Mouse (Mus musculus): Measurements from ENCODE around the gene Cel. TPM values are rescaled to one million over a fixed set of nuclear protein-coding genes. Genes with fewer than 3 reads are reported as not detected.

Gene Cel
- total RNA-seq, 2 experiments from 2014 or later: not detected

DNA sequence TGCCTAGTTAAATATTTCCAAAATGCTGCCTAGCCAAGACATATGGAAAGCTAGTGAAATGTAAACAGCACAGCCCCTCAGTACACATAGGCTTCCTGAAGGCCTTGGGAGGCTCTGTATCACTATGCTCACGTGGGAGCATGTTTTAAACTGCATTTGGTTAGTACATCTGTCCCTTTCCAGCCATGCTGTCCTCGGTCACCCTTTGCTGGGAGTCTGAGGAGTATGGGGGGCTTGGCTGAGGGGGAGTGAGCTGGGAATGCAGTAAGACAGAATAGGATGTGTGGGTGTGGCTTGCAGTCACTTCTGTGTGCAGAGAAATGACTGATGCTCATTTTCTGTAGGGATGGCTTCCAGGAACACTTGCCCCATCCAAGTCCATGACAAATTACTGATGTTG is 22.5 kb upstream of the Cel start:
- intact Hi-C loops (cut with DNase I): loop anchor here (1.0 kb wide), 1 partner anchor 71 kb away; no protein-coding TSS in a partner anchor
- DNase-seq: no peak

DNA sequence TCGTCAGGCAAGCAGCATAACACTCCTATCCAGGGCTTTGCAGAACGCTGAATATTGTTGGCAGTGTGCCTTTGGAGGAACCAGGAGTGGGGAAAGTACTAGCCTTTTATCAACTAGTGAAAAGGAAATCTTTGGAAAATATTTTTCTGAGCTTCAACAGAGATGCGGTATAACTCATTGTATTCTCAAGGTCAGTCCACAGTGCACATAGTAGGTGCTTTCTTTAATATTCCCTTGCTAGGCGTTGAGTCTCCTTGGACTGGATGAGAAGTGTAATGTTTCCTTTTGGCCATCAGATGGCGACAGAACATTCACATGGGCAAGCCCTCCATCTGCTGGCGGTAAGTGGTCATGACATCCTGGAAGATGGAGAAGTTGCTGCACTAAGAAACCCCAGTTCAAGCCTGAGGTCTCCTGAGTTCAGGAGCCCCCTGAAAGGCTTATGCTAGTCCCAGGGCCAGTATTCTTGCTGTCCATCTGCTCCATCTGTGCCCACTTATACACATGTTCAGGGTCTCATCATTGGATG is 21.9 kb upstream of the Cel start:
- intact Hi-C loops (cut with DNase I): loop anchor here (1.0 kb wide), 1 partner anchor 71 kb away; no protein-coding TSS in a partner anchor

DNA sequence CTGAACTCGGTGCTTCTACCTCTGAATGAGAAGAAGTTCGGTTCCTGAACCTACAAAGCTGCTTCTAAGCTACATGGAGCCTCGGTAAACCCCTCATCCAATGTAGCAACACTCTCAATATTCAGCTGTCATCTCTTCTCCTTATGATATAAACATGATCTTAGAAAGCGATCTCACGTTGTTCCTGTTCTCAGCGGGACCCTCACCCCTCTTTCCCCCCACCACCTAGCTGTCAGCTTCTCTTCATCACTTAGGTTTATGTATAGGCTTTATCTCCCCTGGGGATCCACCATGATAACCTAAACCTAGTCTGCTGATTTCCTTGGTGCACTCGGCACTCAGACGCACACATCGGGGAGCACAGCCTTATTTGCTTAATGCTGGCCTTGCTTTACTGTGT is 20.4 kb upstream of the Cel start, which contains the start of gene Gtf3c5:
Gtf3c5 (minus strand) TSS at position 101 of the 400 bp plus-strand sequence.
- intact Hi-C loops (cut with DNase I): no loop called here
- no peak for DNase-seq

More for the DNA sequence above, 21.9 kb upstream of the Cel start:
- peak; percentile 83 to 87 for DNase-seq

DNA sequence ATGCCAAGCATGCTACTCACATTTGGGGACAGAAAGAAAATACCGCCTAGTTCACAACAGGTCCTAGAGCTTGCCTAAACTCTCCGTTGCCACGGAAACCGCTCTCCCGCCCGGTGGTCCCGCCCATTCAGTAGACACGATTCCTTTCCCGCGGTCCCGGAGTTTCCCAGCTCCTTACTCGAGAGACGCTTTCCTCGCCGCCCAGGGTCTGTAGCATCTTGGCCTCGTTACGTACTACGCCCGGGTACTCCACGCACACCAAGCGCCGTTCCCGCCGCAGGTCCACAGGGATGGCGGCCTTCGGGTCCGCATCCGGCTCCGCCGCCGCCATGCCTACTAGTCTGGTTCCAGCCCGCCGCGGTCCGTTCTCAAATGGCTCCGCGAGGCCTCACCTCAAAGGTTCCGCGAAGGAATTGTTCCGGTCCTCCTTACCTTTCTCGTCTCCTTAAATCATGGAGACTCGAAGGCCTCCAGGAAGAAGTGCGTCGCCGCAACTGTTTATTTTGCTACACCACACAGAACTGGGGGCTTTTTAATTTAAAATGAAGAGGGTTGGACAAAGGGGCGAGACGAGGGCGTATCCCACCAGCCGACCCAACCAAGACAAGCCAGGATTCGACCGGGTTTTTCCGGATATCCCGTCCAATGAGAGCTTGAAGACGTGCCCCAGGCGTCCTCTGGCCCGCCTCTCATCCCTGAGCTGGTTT is 19.6 kb upstream of the Cel start:
- peak; percentile 93 to 95 for DNase-seq
- intact Hi-C loops (cut with DNase I): no loop called here

DNA sequence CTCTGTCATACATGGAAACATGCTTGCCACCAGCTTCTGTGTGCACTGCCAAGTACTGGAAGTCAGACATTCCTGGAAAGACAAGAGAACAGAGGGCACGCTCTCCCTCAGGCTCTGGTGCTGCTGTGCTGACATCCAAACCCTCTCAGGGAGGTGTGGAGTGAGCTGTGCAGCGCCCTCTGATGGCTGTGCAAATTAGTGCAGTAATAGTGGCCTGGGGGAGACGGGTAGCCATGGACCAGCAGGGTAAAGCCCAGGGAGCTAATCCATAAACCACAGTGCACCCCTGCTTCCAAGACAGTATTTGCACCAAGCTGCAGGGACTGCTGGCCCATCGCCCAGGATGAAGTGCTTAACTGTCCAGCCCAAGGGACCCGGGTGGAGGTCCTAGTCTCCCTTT is 14.8 kb upstream of the Cel start:
- intact Hi-C loops (cut with DNase I): no loop called here
- DNase-seq: peak in 1 of 2 experiments; percentile 47

DNA sequence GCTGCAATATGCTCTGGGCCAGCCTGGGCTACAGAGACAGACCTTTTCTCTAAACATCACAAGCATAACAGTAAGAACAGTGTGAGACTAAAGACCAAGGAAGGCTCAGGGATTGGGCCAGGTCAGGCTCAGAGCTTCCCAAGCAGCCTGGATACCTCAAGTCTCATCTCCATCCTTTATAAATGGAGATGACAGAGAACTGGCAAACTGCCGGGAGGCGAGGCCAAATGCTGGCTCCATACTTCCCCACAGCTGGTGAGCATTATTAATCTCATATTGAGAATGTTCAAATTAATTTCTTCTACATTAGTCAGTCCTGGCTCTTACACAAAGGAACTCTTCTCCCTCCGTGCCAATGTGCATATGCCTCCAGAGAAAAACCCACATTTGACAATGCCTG is 13.6 kb upstream of the Cel start:
- DNase-seq: peak; percentile 48 to 51
- intact Hi-C loops (cut with DNase I): no loop called here

DNA sequence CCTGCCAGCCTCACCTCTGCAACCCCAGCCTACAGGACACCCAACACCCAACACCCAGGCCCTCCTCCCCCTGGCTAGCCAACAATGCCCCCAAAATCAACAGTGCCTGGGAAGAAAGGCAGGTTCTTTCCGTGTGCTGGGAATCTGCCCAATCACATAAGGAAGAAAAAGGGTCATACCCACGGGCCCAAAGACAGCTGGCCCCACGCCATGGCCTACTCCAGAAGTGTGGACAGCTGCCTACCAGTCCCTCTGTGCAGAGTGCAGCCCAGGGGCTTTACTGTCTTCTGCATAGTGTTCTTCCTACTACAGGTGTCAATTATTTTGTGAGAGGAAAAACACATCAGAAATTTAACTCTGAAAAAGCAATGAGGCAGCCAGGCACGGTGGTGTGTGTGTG is 12.1 kb upstream of the Cel start:
- DNase-seq: no peak
- intact Hi-C loops (cut with DNase I): no loop called here

DNA sequence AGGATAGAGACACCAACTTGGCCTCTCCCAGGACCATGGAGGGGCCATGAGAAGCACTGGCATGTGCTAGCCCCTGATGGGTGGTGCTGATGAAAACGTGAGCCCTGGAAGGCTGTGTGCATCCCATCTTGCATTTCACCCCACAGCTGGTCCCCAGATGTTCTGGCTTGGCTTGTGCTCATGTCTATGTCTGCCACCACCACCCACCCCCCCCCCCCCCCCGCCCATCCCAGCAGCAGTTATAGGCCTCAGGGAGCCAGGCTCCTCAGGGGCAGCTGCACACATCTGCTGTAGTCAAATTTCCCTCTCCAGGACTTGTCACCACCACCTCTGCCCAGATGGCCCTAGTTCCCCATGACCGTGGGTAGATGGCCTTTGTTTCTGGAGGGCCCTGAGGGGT is 6.7 kb upstream of the Cel start:
- intact Hi-C loops (cut with DNase I): no loop called here
- DNase-seq: peak; percentile 48 to 51

DNA sequence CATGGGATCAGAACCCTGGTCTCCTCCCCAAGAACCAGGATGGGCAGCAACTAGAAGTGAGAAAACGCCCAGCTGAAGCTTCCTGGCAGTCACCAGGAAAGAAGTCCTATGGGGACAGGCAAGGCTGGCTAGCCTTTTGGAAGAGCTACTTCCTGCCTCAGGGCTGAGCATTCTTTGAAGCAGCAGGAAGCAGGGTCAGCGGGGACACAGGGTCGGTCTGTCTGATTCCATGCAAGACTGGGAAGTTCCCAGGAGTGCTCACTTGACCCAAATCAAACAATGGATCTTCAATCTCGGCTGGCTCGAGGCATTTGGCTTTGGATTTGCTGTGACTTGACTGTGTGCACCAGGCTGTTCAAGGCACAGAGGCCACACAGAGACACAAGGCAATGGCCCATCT is 3.3 kb upstream of the Cel start:
- peak; percentile 32 to 34 for DNase-seq
- intact Hi-C loops (cut with DNase I): no loop called here

DNA sequence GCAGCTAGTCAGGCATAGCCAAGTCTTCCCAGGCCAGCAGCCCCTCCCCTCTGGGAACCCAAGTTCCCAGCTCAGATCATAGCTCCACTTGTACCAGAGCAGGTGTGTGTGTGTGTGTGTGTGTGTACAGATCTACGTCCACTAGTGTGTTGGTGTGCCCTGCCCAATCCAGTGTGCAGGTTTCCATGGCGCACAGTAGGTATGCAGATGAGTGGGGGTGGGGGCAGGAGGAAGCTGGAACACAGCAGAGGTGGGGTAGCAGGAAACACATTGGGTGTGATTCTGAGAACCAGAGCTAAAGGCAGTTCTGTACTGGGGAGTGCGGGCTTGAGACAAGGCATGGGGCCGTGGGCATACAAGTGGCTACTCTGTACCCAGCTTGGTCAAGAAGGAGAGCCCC is 1.2 kb upstream of the Cel start:
- intact Hi-C loops (cut with DNase I): no loop called here
- DNase-seq: no peak

DNA sequence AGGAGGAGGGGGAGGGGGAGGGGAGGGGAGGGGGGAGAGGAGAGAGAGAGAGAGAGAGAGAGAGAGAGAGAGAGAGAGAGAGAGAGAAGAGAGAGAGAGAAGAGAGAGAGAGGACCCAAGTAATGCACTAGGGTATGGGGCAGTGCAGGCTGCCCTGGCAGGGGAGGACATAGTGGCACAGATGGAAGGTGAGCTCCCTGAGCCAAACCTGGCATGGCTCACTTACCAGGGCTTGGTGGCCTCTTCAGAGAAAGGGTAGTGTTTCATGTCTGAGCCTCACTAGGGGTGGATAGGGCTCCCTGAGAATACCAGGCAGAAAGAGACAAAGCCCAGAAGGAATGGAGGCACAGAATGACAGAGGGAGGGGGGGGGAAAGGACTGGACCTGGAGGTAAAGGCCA is 627 bp upstream of the Cel start:
- DNase-seq: no peak
- intact Hi-C loops (cut with DNase I): no loop called here

DNA sequence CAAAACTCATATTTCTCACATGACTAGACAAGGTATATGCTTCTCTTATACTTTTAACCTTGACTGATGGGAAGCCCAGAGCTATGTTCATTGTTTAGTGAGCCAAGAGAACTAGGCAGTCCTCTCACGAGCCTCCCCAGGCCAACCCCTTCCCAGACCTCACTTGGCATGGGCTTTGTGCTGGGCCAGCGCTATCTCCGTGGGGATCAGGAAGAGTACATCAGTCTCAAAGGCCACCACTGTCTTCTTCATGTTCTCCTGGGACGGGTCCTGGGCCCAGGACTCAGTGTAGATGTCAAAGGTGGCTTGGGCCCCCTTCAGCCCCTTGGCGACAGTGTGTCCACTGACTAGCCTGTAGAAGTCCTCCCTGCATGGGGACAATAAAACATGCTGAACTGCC is 5.8 kb downstream of the Cel start:
- intact Hi-C loops (cut with DNase I): no loop called here
- DNase-seq: no peak

DNA sequence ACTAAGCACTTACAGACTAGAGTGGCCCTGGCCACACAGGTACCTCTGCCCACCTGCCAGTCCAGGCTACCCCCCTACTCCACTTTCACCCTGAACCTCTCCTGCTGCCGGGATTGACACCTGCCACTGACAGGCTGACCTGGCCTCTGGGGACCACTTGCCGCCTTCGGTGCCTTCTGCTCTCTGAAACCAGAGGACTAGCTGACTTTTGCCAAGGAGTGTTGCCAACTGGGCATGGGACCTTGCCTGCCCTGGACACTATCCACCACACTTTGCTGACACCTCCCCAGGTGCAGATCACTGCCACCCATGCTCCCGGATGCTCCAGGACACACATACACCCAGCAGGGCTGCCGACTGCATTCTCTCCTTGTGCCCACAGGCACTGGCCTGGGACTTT is 10.9 kb downstream of the Cel start:
- intact Hi-C loops (cut with DNase I): no loop called here

DNA sequence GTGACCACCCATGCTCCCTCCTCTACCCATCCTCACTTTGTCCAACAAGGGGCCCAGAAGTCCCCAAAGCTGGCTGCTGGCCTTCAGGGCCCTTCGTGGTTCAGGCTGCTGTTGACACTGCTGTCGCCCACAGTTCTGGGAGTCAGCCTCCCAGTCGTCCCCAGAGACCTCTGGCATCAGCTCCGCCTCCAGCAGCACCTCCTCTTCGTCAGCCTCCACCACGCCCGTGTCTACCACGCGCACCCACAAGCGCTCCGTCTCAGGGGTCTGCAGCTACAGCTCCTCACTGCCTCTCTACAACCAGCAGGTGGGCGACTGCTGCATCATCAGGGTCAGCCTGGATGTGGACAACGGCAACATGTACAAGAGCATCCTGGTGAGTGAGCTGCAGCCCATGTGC is 14.0 kb downstream of the Cel start:
- no peak for DNase-seq
- intact Hi-C loops (cut with DNase I): no loop called here

More for the DNA sequence above, 10.9 kb downstream of the Cel start:
- no peak for DNase-seq

DNA sequence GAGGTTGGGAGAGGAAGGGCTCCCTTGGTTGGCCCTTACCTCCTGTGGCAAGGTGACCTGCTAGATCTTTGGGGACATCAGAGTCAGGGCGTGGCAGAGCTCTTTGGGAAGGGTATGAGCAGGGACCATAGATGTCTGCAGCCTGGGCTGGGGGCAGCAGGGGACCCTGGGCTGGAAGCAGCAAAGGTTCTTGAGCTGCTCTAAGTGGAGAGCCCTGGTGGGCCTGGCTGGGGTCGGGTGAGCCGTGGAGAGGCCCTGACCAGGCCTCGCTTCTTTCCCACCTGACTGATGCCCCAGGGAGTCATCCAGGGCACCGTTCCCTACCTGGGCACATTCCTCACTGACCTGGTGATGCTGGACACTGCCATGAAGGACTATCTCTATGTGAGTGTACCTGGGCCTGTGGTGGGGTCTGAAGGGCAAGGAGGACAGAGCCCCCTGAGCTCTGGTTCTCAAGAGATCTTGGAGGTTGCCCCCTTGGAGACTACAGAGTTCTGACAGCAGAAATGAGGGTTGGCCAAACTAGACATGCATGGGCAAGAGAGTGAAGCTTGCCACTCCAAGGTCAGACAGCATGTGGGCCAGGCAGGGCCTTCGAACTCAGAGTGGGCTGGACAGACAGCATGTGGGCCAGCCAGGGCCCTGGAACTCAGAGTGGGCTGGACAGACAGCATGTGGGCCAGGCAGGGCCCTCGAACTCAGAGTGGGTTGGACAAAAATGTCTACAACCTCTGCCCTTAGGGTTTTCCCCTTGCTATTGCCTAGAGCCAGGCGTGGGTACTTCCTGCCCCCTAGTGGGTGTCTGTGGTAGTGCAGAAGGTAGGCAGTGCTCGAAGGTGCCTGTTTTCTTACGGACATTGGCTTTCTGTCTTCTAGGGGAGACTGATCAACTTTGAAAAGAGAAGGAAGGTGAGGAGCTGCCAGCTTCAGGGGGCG is 15.7 kb downstream of the Cel start:
- intact Hi-C loops (cut with DNase I): loop anchor here (1.0 kb wide), 2 partner anchors 30 to 33 kb away; no protein-coding TSS in a partner anchor
- peak; percentile 88 to 94 for DNase-seq

DNA sequence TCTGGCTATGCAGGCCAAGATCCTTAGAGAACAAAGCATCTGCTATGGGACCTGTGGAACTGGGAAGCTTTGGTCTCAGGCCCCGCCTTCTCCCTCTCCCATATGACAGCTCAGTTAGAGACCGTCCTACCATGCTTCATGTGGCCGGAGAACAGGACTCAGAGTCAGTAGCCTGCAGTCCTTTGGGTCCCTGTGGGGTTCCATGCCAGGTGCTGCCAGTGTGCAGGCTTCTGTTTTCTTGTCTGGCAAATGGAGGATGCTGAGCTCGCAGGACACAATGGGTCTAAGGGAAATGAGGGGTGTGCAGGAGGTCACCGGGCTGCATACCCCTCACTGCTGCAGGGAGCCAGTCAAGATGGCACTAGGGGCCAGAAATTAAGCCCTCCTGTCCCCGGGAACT is 16.6 kb downstream of the Cel start:
- intact Hi-C loops (cut with DNase I): no loop called here
- DNase-seq: no peak

DNA sequence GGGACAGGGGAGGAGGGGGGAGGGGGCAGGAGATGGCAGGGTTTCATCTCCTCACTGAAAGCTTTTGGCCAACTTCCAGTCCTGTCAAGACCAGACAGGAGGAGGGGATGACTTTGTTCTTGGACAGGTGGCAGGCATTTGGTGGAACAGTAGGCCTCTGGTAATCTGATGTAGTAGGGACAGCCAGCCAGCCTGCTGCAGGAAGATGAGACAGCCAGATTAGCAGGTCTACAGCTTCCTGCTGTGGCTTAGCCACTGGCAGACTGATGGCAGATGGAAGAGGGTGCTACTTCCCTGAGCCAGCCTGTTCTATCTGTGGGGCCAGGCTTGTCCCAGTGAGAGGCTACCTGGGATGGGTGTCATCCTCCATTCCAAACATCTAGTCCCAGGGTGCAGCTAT is 17.2 kb downstream of the Cel start:
- intact Hi-C loops (cut with DNase I): no loop called here
- DNase-seq: no peak

DNA sequence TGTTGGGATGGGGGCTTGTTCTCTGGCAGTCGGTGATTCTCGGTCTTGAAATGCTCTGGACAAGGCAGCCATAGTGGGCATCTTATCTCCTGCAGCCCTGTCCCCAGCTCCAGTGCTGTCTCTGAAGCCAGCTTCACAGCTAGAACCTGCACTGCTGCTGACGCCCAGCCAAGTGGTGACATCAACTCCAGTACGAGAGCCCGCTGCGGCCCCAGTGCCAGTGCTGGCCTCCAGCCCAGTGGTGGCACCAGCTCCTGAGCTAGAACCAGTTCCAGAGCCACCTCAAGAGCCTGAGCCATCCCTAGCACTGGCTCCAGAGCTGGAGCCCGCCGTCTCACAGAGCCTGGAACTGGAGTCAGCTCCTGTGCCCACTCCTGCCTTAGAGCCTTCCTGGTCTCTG is 19.3 kb downstream of the Cel start:
- DNase-seq: no peak
- intact Hi-C loops (cut with DNase I): no loop called here

DNA sequence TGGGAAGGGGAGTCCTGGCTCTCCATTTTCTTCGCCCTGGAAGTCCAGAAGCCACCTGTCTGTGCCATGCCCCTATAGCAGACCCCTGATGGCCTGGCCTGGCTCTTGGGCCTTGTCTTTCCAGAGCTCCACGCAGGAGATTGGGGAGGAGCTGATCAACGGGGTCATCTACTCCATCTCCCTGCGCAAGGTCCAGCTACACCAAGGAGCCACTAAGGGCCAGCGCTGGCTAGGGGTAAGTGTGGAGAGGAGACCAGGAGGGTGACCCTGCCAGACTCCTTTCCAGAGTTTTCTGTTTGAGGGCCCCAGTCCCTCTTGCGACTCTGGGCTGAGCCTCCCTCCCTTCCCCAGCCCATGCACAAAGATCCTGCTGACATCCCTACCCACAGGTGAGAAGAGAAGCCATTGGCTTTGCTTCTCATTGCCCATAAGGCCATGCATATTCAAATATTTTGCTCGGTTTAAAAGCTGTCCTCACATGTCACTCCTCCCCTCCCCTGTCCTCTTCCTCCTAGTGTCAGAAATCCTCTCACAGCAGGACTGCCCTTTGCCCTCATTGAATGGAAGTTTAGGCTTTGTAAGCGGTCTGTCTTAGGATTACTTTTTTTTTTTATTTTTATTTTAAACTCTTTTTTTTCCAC is 22.5 kb downstream of the Cel start:
- intact Hi-C loops (cut with DNase I): no loop called here
- DNase-seq: no peak

DNA sequence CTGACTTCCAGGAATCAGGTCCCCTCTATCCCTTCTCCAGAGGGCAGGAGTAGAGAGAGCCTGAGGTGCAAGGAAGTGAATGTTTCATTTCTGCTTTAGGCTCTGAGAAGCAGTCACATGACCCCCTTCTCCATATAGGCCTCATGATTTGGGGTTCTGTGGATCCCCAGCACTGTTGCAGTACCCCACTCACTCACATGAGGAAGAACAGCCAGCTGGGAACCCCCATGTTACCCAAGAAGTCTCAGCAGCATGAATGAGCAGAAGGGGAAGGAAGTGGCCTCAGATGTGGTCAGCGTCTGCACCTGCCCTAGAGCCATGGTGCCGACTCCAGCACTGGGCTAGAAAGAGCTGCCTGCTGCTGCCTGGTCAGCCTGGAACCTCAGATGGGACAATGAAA is 23.3 kb downstream of the Cel start:
- peak in 1 of 2 experiments; percentile 33 for DNase-seq

DNA sequence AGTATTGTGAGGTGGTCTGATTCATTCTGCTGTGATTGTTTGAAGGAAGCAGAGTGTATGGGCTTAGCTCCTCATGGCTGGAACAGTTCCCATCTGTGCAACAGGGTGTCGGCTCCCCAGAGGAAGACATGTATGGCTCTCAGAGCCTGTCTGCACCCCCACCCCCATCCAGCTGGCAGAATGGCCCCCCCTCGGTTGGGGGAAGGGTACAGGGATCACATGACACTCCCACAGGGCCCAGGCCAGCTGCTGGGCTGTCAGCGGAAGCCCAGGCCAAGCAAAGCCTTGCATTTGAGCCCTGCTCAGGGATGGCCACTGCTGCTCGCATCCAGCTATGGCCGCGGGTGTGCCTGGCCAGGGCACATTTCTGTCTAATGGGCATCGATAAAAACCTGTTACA is 24.0 kb downstream of the Cel start:
- intact Hi-C loops (cut with DNase I): no loop called here

More for the DNA sequence above, 23.3 kb downstream of the Cel start:
- intact Hi-C loops (cut with DNase I): no loop called here

More for the DNA sequence above, 24.0 kb downstream of the Cel start:
- peak; percentile 72 to 80 for DNase-seq

Measured in heart, postnatal 10 days (tissue).